Mouse (Mus musculus) olfactory bulb, adult 2 months (tissue): Measurements from ENCODE around the gene Egfem1. TPM values are rescaled to one million over a fixed set of nuclear protein-coding genes. Genes with fewer than 3 reads are reported as not detected.

Source experiments
- H3K27ac ChIP-seq: fragments of 200-500 bp; 2 replicates; pipeline ENCODE4 v1.5.1; 2012; ENCODE audit warnings: low read depth, low read length; ENCODE audit not compliant: insufficient read depth
- H3K4me1 ChIP-seq: fragments of 200-500 bp; 2 replicates; pipeline ENCODE4 v1.6.1; 2012; ENCODE audit warnings: low read length; ENCODE audit not compliant: control insufficient read depth, insufficient read depth
- H3K4me3 ChIP-seq: fragments of 200-500 bp; 2 replicates; pipeline ENCODE4 v1.5.1; 2012; ENCODE audit warnings: mild to moderate bottlenecking, low read depth, low read length, moderate library complexity; ENCODE audit not compliant: insufficient read depth
- CTCF ChIP-seq: fragments of 200-500 bp; IDR thresholded peaks from 2 replicates; pipeline ENCODE4 v1.5.1; 2012; ENCODE audit warnings: low read depth, mild to moderate bottlenecking, low read length, moderate library complexity; ENCODE audit not compliant: insufficient read depth
- POLR2A ChIP-seq: fragments of 200-500 bp; IDR thresholded peaks from 2 replicates; pipeline ENCODE4 v1.6.1; 2012; ENCODE audit warnings: mild to moderate bottlenecking, low read depth, low read length, moderate library complexity; ENCODE audit not compliant: insufficient read depth
- WGBS: fragments of 180-500 bp; shearing (Covaris S2); methylation state at CpG from one replicate; pipeline ENCODE4 v1.1.7; 2018; 5-methylcytosine and 5-hydroxymethylcytosine counted together
- polyA plus RNA-seq: library from polyadenylated mRNA; stranded (reverse); fragments of >200 nt; gene quantifications from 2 replicates; pipeline ENCODE4 v1.2.4, GENCODE M21; 2012; ENCODE audit warnings: low replicate concordance; ENCODE audit not compliant: missing spikeins, insufficient read depth, insufficient read length

The Egfem1 gene
- polyA plus RNA-seq, 1 experiment, result not detected

DNA sequence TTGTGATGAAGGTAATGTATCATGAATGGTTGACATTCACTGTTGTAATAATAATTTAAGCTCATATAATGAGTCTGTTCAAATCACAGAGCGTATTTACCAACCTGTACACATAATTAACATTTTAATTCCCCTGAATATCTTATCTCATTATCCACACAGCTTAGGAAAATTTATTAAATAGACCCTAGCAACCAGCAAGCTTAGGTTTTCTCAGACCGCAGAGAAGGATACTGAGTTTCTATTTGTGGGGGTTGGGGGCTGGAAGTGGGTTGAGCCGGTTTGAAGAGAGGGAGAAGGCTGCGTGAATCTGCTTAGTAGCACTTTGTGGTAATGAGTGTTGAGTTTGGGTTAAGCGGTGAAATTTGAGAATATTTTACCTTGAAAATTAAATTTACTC, 154.7 kb downstream of the Egfem1 start:
- Histone ChIP-seq H3K27ac (no peak overlapping the region), H3K4me1 (no peaks in the 10 kb centered on the region), H3K4me3 (no peak overlapping the region)
- WGBS, result 78% methylated on average over 5 of the region's 5 CpGs
- TF ChIP-seq CTCF, result no peak

DNA sequence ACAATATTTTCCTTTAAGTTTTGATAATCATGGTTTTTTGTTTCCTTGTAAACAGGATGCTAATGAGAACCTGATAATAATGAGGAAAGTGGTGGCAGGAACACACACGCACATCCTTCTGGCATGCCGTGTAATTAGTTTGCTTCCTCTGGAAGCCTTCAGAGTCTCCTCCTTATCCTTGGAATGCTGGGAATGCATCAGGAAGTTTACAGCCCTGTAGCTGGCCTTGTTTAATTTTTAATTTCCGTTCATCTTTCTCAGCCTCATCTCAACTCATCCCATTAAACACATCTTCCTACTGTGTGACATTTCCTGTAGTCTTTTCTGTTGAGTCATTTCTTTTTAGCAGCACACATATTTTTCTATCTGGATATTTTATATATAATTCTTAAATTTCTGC, 161.8 kb downstream of the Egfem1 start:
- 19% methylated on average over 3 of the region's 3 CpGs for WGBS
- no peak overlapping the region for H3K27ac ChIP-seq
- TF ChIP-seq POLR2A (no peak), CTCF (no peak)
- no peak overlapping the region for H3K4me3 ChIP-seq
- no peaks in the 10 kb centered on the region for H3K4me1 ChIP-seq

DNA sequence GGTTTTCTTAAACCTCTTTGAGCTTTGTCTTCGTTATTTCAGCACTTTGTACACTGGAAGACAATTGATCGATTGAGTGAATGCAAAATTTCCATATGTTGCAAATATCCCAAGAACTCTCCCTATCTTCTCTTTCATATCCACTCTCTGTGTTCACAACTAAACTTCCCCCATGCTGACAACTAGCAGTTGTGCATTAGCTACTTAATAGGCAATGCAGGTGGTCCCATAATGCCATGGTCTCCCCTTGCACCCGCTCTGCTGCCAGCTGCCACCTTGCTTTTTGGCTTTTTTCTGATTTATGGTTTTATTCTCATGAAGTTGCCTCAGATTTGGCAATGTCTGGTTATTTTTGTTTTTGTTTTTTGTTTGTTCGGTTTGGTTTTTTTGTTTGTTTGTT, 209.8 kb downstream of the Egfem1 start:
- Histone ChIP-seq H3K27ac (no peak overlapping the region), H3K4me1 (no peaks in the 10 kb centered on the region), H3K4me3 (no peak overlapping the region)
- 68% methylated on average over 4 of the region's 4 CpGs for WGBS
- TF ChIP-seq POLR2A (no peak), CTCF (no peak)

DNA sequence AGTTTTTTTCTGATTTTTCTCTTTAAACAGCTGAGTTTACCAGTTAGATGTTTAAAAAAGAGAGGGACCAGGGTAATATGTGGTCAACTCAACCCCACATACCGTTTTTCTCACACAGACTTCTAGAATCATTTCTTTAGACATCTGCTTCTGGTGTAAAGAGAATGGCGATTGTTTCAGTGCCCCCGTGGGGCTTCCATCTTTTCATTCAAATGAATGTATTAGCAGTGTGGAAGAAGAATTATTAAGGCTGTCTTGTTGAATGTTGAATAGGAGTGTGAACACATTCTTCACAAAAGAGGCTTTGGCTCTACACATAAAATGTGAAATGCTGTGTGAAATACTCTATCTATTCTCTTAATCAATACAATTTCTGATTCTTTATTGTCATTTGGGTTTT, 210.4 kb downstream of the Egfem1 start:
- TF ChIP-seq CTCF (no peak), POLR2A (no peak)
- Histone ChIP-seq H3K27ac (no peak overlapping the region), H3K4me3 (no peak overlapping the region), H3K4me1 (no peaks in the 10 kb centered on the region)
- 28% methylated on average over 3 of the region's 3 CpGs for WGBS

- TF ChIP-seq POLR2A (no peak), CTCF (no peak)
- Histone ChIP-seq H3K27ac (no peak overlapping the region), H3K4me3 (no peak overlapping the region), H3K4me1 (no peaks in the 10 kb centered on the region)
- WGBS, result 58% methylated on average over 4 of the region's 4 CpGs
Measured at GRCm38 (mm10) chr3:29293230-29293629, 211.4 kb downstream of the Egfem1 start.

GRCm38 (mm10) chr3:29342223-29342791, 260.5 kb downstream of the Egfem1 start:
- TF ChIP-seq CTCF (no peak), POLR2A (no peak)
- H3K27ac ChIP-seq, result no peak overlapping the region
- WGBS, result 66% methylated on average over 3 of the region's 3 CpGs
- no peaks in the 10 kb centered on the region for H3K4me1 ChIP-seq
- H3K4me3 ChIP-seq, result no peak overlapping the region

GRCm38 (mm10) chr3:29345805-29346204, 264.0 kb downstream of the Egfem1 start:
- WGBS, result 67% methylated on average over 3 of the region's 3 CpGs
- Histone ChIP-seq H3K27ac (no peak overlapping the region), H3K4me3 (no peak overlapping the region), H3K4me1 (no peaks in the 10 kb centered on the region)
- TF ChIP-seq CTCF (no peak), POLR2A (no peak)

GRCm38 (mm10) chr3:29366907-29367306, 285.1 kb downstream of the Egfem1 start:
- no peaks in the 10 kb centered on the region for H3K4me1 ChIP-seq
- no peak for TF ChIP-seq CTCF
- no peak for TF ChIP-seq POLR2A
- no peak overlapping the region for H3K4me3 ChIP-seq
- H3K27ac ChIP-seq, result no peak overlapping the region
- WGBS, result 69% methylated on average over 8 of the region's 8 CpGs

DNA sequence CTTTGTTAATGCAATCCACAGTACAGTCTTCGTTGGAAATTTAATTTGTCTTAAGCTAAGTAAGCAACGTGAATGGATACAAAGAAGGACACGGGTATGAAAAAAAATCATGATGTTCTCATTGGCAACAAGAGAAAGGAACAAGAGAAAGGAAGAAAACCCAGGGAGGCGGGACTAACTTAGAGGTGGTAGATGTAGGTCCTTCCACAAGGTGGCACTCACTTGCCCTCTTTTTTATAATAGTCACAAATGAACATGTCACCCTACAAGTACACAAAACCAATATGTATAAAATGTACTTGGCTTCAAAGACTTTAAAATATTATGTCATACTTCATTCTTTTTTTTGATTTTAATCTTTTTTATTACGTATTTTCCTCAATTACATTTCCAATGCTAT, 288.7 kb downstream of the Egfem1 start:
- Histone ChIP-seq H3K27ac (no peak overlapping the region), H3K4me1 (no peaks in the 10 kb centered on the region), H3K4me3 (no peak overlapping the region)
- TF ChIP-seq POLR2A (no peak), CTCF (no peak)
- 71% methylated on average over 5 of the region's 5 CpGs for WGBS

- Histone ChIP-seq H3K4me1 (no peaks in the 10 kb centered on the region), H3K27ac (no peak overlapping the region), H3K4me3 (no peak overlapping the region)
- 56% methylated on average over 2 of the region's 2 CpGs for WGBS
- TF ChIP-seq CTCF, result no peak
- no peak for TF ChIP-seq POLR2A
Measured at GRCm38 (mm10) chr3:29381255-29381654, 299.4 kb downstream of the Egfem1 start.
